Mouse (Mus musculus): ENCODE measurements around the gene Epb41l3. TPM values are rescaled to one million over a fixed set of nuclear protein-coding genes. Genes with fewer than 3 reads are reported as not detected.

Epb41l3 gene
- polyA plus RNA-seq, 1 experiment from 2014 or later, result 115 TPM

DNA sequence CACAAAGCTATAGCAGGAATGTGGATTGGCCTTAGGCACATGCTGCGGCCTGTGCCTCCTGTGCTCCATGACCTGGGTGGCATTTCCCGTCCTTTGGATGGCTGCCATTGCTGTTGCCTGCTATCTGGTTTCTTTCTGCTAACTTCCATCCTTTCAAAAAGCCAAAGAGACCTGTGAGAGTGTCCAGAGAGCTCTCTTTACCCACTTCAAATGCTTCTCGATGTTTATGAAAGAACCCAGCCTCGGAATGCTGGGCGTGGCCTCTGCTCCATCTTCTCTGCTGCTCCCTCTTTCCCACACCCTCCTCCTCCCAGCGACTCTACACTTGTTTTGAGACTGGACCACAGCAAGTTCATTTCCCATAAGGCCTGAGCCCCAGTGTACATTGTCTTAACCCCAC, 120.3 kb downstream of the Epb41l3 start:
- H3K4me1 ChIP-seq (ENCODE audit: control insufficient read depth, insufficient read depth, low read depth, low read length), result peaks cover 8% of the 10 kb centered on the region
- no peak overlapping the region for H3K27ac ChIP-seq (ENCODE audit: low read depth, low read length)
- no peaks in the 10 kb centered on the region for H3K27me3 ChIP-seq (replicated peaks; ENCODE audit: control insufficient read depth, insufficient read depth, low read length)
- ATAC-seq, result no peak
- H3K4me3 ChIP-seq (ENCODE audit: low read length), result no peak overlapping the region
- no peak overlapping the region for H3K4me2 ChIP-seq (ENCODE audit: low read length)
- no peak overlapping the region for H3K9ac ChIP-seq (ENCODE audit: low read depth, low read length)
- no peaks in the 10 kb centered on the region for H3K9me3 ChIP-seq (ENCODE audit: control insufficient read depth, low read length)
- no peaks in the 10 kb centered on the region for H3K36me3 ChIP-seq (ENCODE audit: control insufficient read depth, insufficient read depth, low read length)
- WGBS, result 88% methylated on average over 6 of the region's 6 CpGs

DNA sequence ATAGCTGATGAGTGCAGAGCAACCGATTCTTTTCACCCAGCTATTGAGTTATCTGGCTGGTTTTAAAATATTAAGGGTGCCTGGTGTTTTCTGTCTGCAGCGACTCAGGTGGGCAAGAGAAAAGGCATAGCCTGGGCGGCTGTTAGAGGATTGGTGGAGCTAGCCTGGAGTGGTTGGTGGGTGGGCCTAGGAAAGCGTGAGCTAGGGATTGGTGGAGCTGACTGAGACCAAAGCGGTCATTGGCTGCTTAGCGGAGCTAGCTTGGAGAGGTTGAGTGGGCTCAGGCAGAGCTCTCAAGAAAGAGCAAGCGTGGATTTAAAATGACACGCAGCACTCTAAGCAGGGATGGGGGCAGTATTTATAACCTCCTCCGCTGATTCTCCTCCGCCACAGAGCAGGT, 121.2 kb downstream of the Epb41l3 start:
- no peak overlapping the region for H3K9ac ChIP-seq (ENCODE audit: low read depth, low read length)
- no peak; the same call in 1 of the 2 replicates for ATAC-seq
- no peak overlapping the region for H3K27ac ChIP-seq (ENCODE audit: low read depth, low read length)
- no peaks in the 10 kb centered on the region for H3K27me3 ChIP-seq (replicated peaks; ENCODE audit: control insufficient read depth, insufficient read depth, low read length)
- no peak overlapping the region for H3K4me3 ChIP-seq (ENCODE audit: low read length)
- H3K4me2 ChIP-seq (ENCODE audit: low read length), result no peak overlapping the region
- no peaks in the 10 kb centered on the region for H3K9me3 ChIP-seq (ENCODE audit: control insufficient read depth, low read length)
- peaks cover 8% of the 10 kb centered on the region for H3K4me1 ChIP-seq (ENCODE audit: control insufficient read depth, insufficient read depth, low read depth, low read length)
- WGBS, result 79% methylated on average over 10 of the region's 10 CpGs
- no peaks in the 10 kb centered on the region for H3K36me3 ChIP-seq (ENCODE audit: control insufficient read depth, insufficient read depth, low read length)

DNA sequence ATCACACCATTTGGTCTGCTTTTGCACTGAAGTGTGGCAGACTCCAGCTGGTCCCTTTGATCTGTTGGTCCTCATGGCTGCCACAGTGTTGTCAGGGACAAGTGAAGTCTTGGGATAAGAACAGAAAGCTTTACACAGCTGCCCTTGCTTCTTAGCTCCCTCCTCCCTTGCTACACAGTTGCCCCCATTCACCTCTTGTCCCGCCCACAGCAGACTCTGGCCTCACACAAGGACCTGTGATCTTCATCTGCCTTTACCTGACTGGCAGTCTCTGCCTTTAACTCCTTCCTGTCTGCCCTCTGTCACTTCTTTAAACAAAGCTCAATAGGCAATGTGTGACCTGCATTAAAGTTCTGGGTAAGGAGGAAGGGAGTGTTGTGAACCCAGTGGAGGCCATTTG, 123.3 kb downstream of the Epb41l3 start:
- Histone ChIP-seq H3K4me2 (ENCODE audit: low read length) (no peak overlapping the region), H3K4me3 (ENCODE audit: low read length) (no peak overlapping the region), H3K9me3 (ENCODE audit: control insufficient read depth, low read length) (no peaks in the 10 kb centered on the region), H3K27me3 (replicated peaks; ENCODE audit: control insufficient read depth, insufficient read depth, low read length) (no peaks in the 10 kb centered on the region), H3K27ac (ENCODE audit: low read depth, low read length) (no peak overlapping the region), H3K36me3 (ENCODE audit: control insufficient read depth, insufficient read depth, low read length) (no peaks in the 10 kb centered on the region), H3K4me1 (ENCODE audit: control insufficient read depth, insufficient read depth, low read depth, low read length) (peaks cover 5% of the 10 kb centered on the region), H3K9ac (ENCODE audit: low read depth, low read length) (no peak overlapping the region)
- ATAC-seq, result no peak
- WGBS, result 33% methylated on average over 1 of the region's 1 CpGs

DNA sequence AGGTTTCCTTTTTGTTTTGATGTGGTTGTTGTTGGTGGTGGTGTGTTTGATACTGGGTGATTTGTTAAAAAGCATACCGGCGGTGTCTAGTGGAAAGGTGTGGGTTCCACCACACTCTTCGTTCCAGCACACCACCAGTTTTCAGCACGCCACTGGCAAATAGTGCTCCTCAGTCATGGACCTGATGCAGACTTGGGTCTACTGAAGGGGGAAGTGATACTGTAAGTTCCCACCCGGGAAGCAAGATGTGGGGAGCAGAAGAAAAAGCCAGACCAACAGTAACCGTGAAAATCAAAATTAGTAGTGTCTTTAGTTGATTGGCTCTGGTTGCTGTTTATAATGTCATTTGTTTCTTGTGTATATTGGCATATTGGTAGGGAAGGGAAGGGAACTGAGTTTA, 124.3 kb downstream of the Epb41l3 start:
- Histone ChIP-seq H3K36me3 (ENCODE audit: control insufficient read depth, insufficient read depth, low read length) (no peaks in the 10 kb centered on the region), H3K4me1 (ENCODE audit: control insufficient read depth, insufficient read depth, low read depth, low read length) (peaks cover under 1% of the 10 kb centered on the region; the same call in 1 of the 2 replicates)
- 89% methylated on average over 6 of the region's 6 CpGs for WGBS

DNA sequence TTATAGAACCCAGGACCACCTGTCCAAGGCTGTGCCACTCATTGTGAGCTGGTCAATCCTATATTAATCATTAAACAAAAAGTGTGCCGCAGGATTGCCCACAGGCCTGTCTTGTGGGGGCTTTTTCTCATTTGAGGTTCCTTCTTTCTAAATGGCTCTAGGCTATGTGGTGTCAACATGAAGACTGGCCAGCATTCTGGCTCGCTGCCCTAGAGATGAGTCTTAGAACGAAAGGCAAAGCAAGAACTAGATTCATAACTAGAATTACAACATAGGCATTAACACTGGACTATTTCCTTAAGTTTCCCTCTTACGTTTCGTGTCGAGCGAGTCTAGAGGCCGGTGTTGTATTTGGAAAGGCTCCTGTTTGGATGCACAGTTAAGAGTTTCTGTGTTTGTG, 125.5 kb downstream of the Epb41l3 start:
- Histone ChIP-seq H3K4me1 (ENCODE audit: control insufficient read depth, insufficient read depth, low read depth, low read length) (no peaks in the 10 kb centered on the region), H3K27ac (ENCODE audit: low read depth, low read length) (no peak overlapping the region), H3K9ac (ENCODE audit: low read depth, low read length) (no peak overlapping the region), H3K27me3 (replicated peaks; ENCODE audit: control insufficient read depth, insufficient read depth, low read length) (no peaks in the 10 kb centered on the region), H3K36me3 (ENCODE audit: control insufficient read depth, insufficient read depth, low read length) (no peaks in the 10 kb centered on the region), H3K4me2 (ENCODE audit: low read length) (no peak overlapping the region), H3K9me3 (ENCODE audit: control insufficient read depth, low read length) (no peaks in the 10 kb centered on the region), H3K4me3 (ENCODE audit: low read length) (no peak overlapping the region)
- no peak for ATAC-seq
- WGBS, result 94% methylated on average over 8 of the region's 8 CpGs

More for the DNA sequence above, 124.3 kb downstream of the Epb41l3 start:
- Histone ChIP-seq H3K4me3 (ENCODE audit: low read length) (no peak overlapping the region), H3K9ac (ENCODE audit: low read depth, low read length) (no peak overlapping the region), H3K9me3 (ENCODE audit: control insufficient read depth, low read length) (no peaks in the 10 kb centered on the region), H3K27ac (ENCODE audit: low read depth, low read length) (no peak overlapping the region), H3K4me2 (ENCODE audit: low read length) (no peak overlapping the region), H3K27me3 (replicated peaks; ENCODE audit: control insufficient read depth, insufficient read depth, low read length) (no peaks in the 10 kb centered on the region)
- ATAC-seq, result no peak

DNA sequence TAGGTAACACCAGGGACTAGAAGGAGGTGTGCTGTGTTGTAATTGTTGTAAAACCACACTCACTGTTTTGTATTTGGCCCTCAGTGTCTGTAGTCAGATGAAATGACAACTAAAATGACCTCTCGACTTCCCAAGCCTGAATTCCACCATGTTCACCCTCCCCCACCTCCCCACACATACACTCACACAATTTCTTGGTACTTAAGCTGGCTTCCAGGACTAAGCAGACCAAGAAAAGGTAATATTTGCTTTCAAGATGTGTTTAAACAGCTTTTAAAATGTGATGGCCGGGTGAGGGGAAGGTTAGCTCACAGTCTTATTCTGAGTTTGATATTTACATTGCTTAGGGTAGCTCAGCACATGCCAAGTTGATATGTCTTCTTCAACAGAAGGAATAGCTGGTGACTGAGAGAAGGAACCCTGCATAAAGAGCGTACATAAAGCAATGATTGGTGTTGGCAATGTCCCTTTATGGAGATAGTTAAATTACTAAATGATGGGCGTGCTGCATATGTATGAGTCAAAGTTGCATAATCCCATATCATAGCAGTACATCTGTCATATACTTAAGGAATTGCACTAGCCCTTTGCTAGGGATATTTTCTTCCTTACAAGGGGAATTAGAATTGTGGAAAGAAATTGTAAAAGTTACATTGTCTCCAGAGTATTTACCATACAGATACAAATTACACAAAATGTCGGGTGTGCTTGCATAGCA, 130.0 kb downstream of the Epb41l3 start:
- Histone ChIP-seq H3K27me3 (replicated peaks; ENCODE audit: control insufficient read depth, insufficient read depth, low read length) (no peaks in the 10 kb centered on the region), H3K36me3 (ENCODE audit: control insufficient read depth, insufficient read depth, low read length) (no peaks in the 10 kb centered on the region), H3K4me2 (ENCODE audit: low read length) (no peak overlapping the region), H3K4me3 (ENCODE audit: low read length) (no peak overlapping the region), H3K9ac (ENCODE audit: low read depth, low read length) (no peak overlapping the region), H3K9me3 (ENCODE audit: control insufficient read depth, low read length) (no peaks in the 10 kb centered on the region), H3K27ac (ENCODE audit: low read depth, low read length) (no peak overlapping the region), H3K4me1 (ENCODE audit: control insufficient read depth, insufficient read depth, low read depth, low read length) (no peaks in the 10 kb centered on the region)
- no peak for ATAC-seq
- 79% methylated on average over 5 of the region's 5 CpGs for WGBS

DNA sequence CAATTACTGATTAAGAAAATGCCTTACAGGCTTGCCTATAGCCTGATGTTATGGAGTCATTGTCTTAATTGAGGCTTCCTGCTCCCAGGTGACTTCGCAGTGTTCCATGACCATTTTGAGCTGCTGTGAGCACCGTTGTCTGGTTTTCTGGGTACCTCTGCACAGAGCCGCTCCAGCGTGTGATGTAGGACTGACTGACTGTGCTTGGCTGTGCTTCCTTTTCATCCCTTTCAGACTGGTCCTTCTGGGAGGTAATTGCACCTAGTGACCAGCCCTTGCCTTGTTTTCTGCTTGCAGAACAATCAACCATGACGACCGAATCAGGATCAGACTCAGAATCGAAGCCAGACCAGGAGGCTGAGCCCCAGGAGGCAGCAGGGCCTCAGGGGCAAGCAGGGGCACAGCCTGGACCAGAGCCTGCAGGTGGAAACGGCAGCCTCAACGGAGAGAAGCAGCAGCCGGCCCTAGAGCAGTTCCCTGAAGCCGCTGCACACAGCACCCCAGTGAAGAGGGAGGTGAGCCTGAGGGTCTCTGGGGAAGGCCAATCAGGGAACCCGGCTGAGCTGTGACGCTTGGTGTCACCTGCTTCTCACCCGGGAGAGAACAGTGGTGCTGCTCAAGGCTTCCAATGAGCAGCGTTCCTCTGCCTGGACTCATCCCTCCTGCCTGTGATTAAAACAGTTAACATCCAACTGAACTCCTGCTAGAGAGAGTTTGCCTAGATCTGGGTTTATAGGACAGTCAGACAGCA, 132.3 kb downstream of the Epb41l3 start:
- peak; percentile 67 for ATAC-seq
- no peak overlapping the region; the same call in 1 of the 2 replicates for H3K9ac ChIP-seq (ENCODE audit: low read depth, low read length)
- H3K36me3 ChIP-seq (ENCODE audit: control insufficient read depth, insufficient read depth, low read length), result no peaks in the 10 kb centered on the region
- H3K27ac ChIP-seq (ENCODE audit: low read depth, low read length), result no peak overlapping the region
- H3K9me3 ChIP-seq (ENCODE audit: control insufficient read depth, low read length), result no peaks in the 10 kb centered on the region
- H3K27me3 ChIP-seq (replicated peaks; ENCODE audit: control insufficient read depth, insufficient read depth, low read length), result no peaks in the 10 kb centered on the region
- H3K4me1 ChIP-seq (ENCODE audit: control insufficient read depth, insufficient read depth, low read depth, low read length), result no peaks in the 10 kb centered on the region
- no peak overlapping the region for H3K4me2 ChIP-seq (ENCODE audit: low read length)
- WGBS, result 32% methylated on average over 15 of the region's 15 CpGs
- H3K4me3 ChIP-seq (ENCODE audit: low read length), result no peak overlapping the region

DNA sequence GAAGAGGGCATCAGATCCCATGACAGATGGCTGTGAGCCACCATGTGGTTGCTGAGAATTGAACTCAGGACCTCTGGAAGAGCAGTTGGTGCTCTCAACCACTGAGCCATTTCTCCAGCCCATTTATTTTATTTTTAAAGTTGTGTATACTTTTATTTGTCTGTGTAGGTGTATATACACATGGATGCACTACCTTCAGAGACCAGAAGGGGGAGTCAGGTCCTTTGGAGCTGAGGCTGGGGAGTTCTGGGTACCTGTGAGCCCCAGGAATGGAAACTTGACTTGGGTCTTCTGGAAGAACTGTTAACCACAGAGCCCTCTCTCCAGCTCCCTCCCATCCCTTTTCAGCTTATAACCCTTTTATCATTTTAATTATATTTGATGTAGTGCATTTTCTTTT, 135.6 kb downstream of the Epb41l3 start:
- Histone ChIP-seq H3K9ac (ENCODE audit: low read depth, low read length) (no peak overlapping the region), H3K27ac (ENCODE audit: low read depth, low read length) (no peak overlapping the region), H3K9me3 (ENCODE audit: control insufficient read depth, low read length) (no peaks in the 10 kb centered on the region), H3K4me3 (ENCODE audit: low read length) (no peak overlapping the region), H3K36me3 (ENCODE audit: control insufficient read depth, insufficient read depth, low read length) (peaks cover 3% of the 10 kb centered on the region), H3K4me2 (ENCODE audit: low read length) (no peak overlapping the region), H3K4me1 (ENCODE audit: control insufficient read depth, insufficient read depth, low read depth, low read length) (no peaks in the 10 kb centered on the region), H3K27me3 (replicated peaks; ENCODE audit: control insufficient read depth, insufficient read depth, low read length) (no peaks in the 10 kb centered on the region)
- ATAC-seq, result no peak

DNA sequence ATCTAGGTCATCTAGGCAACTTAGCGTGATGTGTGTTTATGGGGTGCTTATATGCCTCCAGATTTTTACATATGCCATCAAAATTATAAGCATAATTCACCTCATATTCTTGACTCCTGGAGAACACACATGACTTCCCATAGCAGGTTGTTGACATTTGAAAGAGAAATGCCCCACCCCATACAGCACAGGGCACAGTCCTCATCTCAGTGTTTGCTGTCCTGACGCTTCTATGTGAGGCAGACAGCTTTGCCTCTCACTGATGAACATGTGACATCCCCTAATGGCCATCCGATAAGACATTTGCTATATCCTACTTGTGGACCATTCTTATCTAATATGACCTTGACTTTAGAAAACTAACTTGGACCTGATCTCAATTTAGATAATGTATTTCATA, 140.6 kb downstream of the Epb41l3 start:
- no peaks in the 10 kb centered on the region for H3K4me1 ChIP-seq (ENCODE audit: control insufficient read depth, insufficient read depth, low read depth, low read length)
- 97% methylated on average over 3 of the region's 3 CpGs for WGBS
- no peak overlapping the region for H3K4me2 ChIP-seq (ENCODE audit: low read length)
- peaks cover 3% of the 10 kb centered on the region for H3K36me3 ChIP-seq (ENCODE audit: control insufficient read depth, insufficient read depth, low read length)
- H3K9ac ChIP-seq (ENCODE audit: low read depth, low read length), result no peak overlapping the region
- no peaks in the 10 kb centered on the region for H3K9me3 ChIP-seq (ENCODE audit: control insufficient read depth, low read length)
- ATAC-seq, result no peak
- no peaks in the 10 kb centered on the region for H3K27me3 ChIP-seq (replicated peaks; ENCODE audit: control insufficient read depth, insufficient read depth, low read length)
- no peak overlapping the region for H3K27ac ChIP-seq (ENCODE audit: low read depth, low read length)
- H3K4me3 ChIP-seq (ENCODE audit: low read length), result no peak overlapping the region

Data from hindbrain, embryonic 16.5 days (tissue).